Mouse (Mus musculus): Measurements from ENCODE around the gene Smyd3.

DNA sequence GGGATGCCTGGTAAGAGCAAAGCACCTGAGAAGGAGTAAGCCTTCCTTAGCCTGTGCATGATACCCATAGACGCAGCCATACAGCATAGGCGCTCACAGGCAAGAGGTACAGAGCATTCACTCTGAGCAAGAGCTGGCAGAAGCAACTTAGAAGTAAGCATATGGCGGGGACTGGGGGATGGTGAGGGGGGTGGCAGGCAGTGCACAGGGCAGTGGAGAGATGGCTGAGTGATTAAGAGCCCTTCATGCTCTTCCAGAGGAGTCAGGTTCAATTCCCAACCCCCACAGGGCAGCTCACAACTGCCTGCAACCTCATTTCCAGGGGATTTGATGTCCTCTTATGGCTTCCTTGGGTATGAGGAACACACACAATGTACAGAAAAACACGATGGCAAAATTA is 45.4 kb upstream of the Smyd3 start:
- TF ChIP-seq POLR2A (IDR thresholded peaks at IDR 0.05; ENCODE audit: insufficient read depth, low read depth, low read length) (no peak), CTCF (IDR thresholded peaks at IDR 0.05) (no peak)
